Mouse (Mus musculus): ENCODE measurements around the gene Tex45.

GRCm38 (mm10) chr8:3421507-3421906 is 49.2 kb upstream of the Tex45 start:
- TF ChIP-seq TBP (IDR thresholded peaks at IDR 0.05; ENCODE audit: low read depth, low read length): no peak
- no peak for TF ChIP-seq CHD1 (IDR thresholded peaks at IDR 0.05; ENCODE audit: low read depth, low read length)

Measured in MEL (cell line).